Mouse (Mus musculus): ENCODE results near the gene Auts2. TPM values are rescaled to one million over a fixed set of nuclear protein-coding genes. Genes with fewer than 3 reads are reported as not detected.

Auts2 gene
- total RNA-seq, 2 experiments from 2014 or later = 43.4 to 57.3 TPM

- DNase-seq (ENCODE audit: low spot score in 2 of 2) = no peak
Observed at GRCm38 (mm10) chr5:132452381-132452780, 90.8 kb downstream of the Auts2 start.

GRCm38 (mm10) chr5:132450071-132450470 is 93.1 kb downstream of the Auts2 start:
- no peak for DNase-seq (ENCODE audit: low spot score in 2 of 2)

GRCm38 (mm10) chr5:132448401-132449066 is 94.6 kb downstream of the Auts2 start:
- no peak for DNase-seq (ENCODE audit: low spot score in 2 of 2)

- no peak for DNase-seq (ENCODE audit: low spot score in 2 of 2)
Observed at GRCm38 (mm10) chr5:132445213-132445954, 97.8 kb downstream of the Auts2 start.

- DNase-seq (ENCODE audit: low spot score in 2 of 2) = no peak
Observed at GRCm38 (mm10) chr5:132442948-132443347, 100.2 kb downstream of the Auts2 start.

GRCm38 (mm10) chr5:132438414-132438813 is 104.7 kb downstream of the Auts2 start:
- DNase-seq (ENCODE audit: low spot score in 2 of 2) = no peak

- DNase-seq (ENCODE audit: low spot score in 2 of 2) = no peak
Observed at GRCm38 (mm10) chr5:132437994-132438393, 105.2 kb downstream of the Auts2 start.

GRCm38 (mm10) chr5:132437478-132437877 is 105.7 kb downstream of the Auts2 start:
- no peak for DNase-seq (ENCODE audit: low spot score in 2 of 2)

- peak in 1 of 2 experiments; percentile 10 for DNase-seq (ENCODE audit: low spot score in 2 of 2)
Observed at GRCm38 (mm10) chr5:132436901-132437300, 106.2 kb downstream of the Auts2 start.

GRCm38 (mm10) chr5:132436473-132436872 is 106.7 kb downstream of the Auts2 start:
- no peak for DNase-seq (ENCODE audit: low spot score in 2 of 2)

GRCm38 (mm10) chr5:132435401-132435800 is 107.7 kb downstream of the Auts2 start:
- DNase-seq (ENCODE audit: low spot score in 2 of 2) = no peak

- DNase-seq (ENCODE audit: low spot score in 2 of 2) = no peak
Observed at GRCm38 (mm10) chr5:132433377-132434115, 109.6 kb downstream of the Auts2 start.

- no peak for DNase-seq (ENCODE audit: low spot score in 2 of 2)
Observed at GRCm38 (mm10) chr5:132429363-132429762, 113.8 kb downstream of the Auts2 start.

GRCm38 (mm10) chr5:132426342-132426741 is 116.8 kb downstream of the Auts2 start:
- DNase-seq (ENCODE audit: low spot score in 2 of 2) = no peak

GRCm38 (mm10) chr5:132425792-132426309 is 117.3 kb downstream of the Auts2 start:
- DNase-seq (ENCODE audit: low spot score in 2 of 2) = no peak

GRCm38 (mm10) chr5:132410338-132410852 is 132.7 kb downstream of the Auts2 start:
- no peak for DNase-seq (ENCODE audit: low spot score in 2 of 2)

GRCm38 (mm10) chr5:132408892-132409575 is 134.1 kb downstream of the Auts2 start:
- DNase-seq (ENCODE audit: low spot score in 2 of 2) = no peak

- DNase-seq (ENCODE audit: low spot score in 2 of 2) = no peak
Observed at GRCm38 (mm10) chr5:132400556-132400955, 142.6 kb downstream of the Auts2 start.

- DNase-seq (ENCODE audit: low spot score in 2 of 2) = no peak
Observed at GRCm38 (mm10) chr5:132399486-132399885, 143.7 kb downstream of the Auts2 start.

- DNase-seq (ENCODE audit: low spot score in 2 of 2) = no peak
Observed at GRCm38 (mm10) chr5:132395922-132396321, 147.2 kb downstream of the Auts2 start.
